Mouse (Mus musculus): ENCODE data around the gene Fam155a. TPM values are rescaled to one million over a fixed set of nuclear protein-coding genes. Genes with fewer than 3 reads are reported as not detected.

The Fam155a gene
- polyA plus RNA-seq, 1 experiment, result not detected

- Histone ChIP-seq H3ac (ENCODE audit: control insufficient read depth, insufficient read length) (no peak overlapping the region), H3K79me2 (ENCODE audit: control insufficient read depth, insufficient read depth) (no peaks in the 10 kb centered on the region), H3K36me3 (ENCODE audit: control insufficient read depth, insufficient read depth) (no peaks in the 10 kb centered on the region), H3K4me3 (no peak overlapping the region), H3K27me3 (ENCODE audit: control insufficient read depth, insufficient read depth, insufficient read length) (no peaks in the 10 kb centered on the region), H3K4me2 (ENCODE audit: low read depth) (no peak overlapping the region)
- TF ChIP-seq REST (IDR thresholded peaks at IDR 0.05; ENCODE audit: insufficient read depth, insufficient read length), result no peak
- no peak for TF ChIP-seq CEBPB (IDR thresholded peaks at IDR 0.05; ENCODE audit: insufficient read depth, poor library complexity, severe bottlenecking)
- no peak for TF ChIP-seq MAX (IDR thresholded peaks at IDR 0.05; ENCODE audit: low read depth)
- TF ChIP-seq MYOD1 (IDR thresholded peaks at IDR 0.05; ENCODE audit: control insufficient read depth in 1 of 3, insufficient read length in 2 of 3, low read depth in 2 of 3), result no peak
- no peak for TF ChIP-seq TCF12 (IDR thresholded peaks at IDR 0.05; ENCODE audit: insufficient read depth, poor library complexity, severe bottlenecking)
- no peak for TF ChIP-seq E2F4 (IDR thresholded peaks at IDR 0.05; ENCODE audit: insufficient read depth)
- no peak for TF ChIP-seq USF1 (IDR thresholded peaks at IDR 0.05; ENCODE audit: low read depth)
- no peak for TF ChIP-seq POLR2A (IDR thresholded peaks at IDR 0.05; ENCODE audit: insufficient read length, low read depth)
- TF ChIP-seq MYOG (IDR thresholded peaks at IDR 0.05; ENCODE audit: control insufficient read depth in 1 of 3, insufficient read depth in 1 of 3, insufficient read length in 2 of 3, low read depth in 2 of 3), result no peak
- no peak for TF ChIP-seq TCF3 (IDR thresholded peaks at IDR 0.05; ENCODE audit: insufficient read length, low read depth)
- no peak for TF ChIP-seq POLR2AphosphoS2 (IDR thresholded peaks at IDR 0.05; ENCODE audit: insufficient read length, low read depth)
- TF ChIP-seq SRF (IDR thresholded peaks at IDR 0.05; ENCODE audit: control insufficient read depth, insufficient read length, low read depth), result no peak
Observed at GRCm38 (mm10) chr8:9416189-9416588, 354.8 kb downstream of the Fam155a start.

- Histone ChIP-seq H3ac (ENCODE audit: control insufficient read depth, insufficient read length) (no peak overlapping the region), H3K4me3 (no peak overlapping the region), H3K36me3 (ENCODE audit: control insufficient read depth, insufficient read depth) (no peaks in the 10 kb centered on the region), H3K4me2 (ENCODE audit: low read depth) (no peak overlapping the region), H3K79me2 (ENCODE audit: control insufficient read depth, insufficient read depth) (no peaks in the 10 kb centered on the region), H3K27me3 (ENCODE audit: control insufficient read depth, insufficient read depth, insufficient read length) (no peaks in the 10 kb centered on the region)
- TF ChIP-seq MAX (IDR thresholded peaks at IDR 0.05; ENCODE audit: low read depth) (no peak), MYOD1 (IDR thresholded peaks at IDR 0.05; ENCODE audit: control insufficient read depth in 1 of 3, insufficient read length in 2 of 3, low read depth in 2 of 3) (no peak), MYOG (IDR thresholded peaks at IDR 0.05; ENCODE audit: control insufficient read depth in 1 of 3, insufficient read depth in 1 of 3, insufficient read length in 2 of 3, low read depth in 2 of 3) (no peak), E2F4 (IDR thresholded peaks at IDR 0.05; ENCODE audit: insufficient read depth) (no peak), SRF (IDR thresholded peaks at IDR 0.05; ENCODE audit: control insufficient read depth, insufficient read length, low read depth) (no peak), TCF3 (IDR thresholded peaks at IDR 0.05; ENCODE audit: insufficient read length, low read depth) (no peak), POLR2AphosphoS2 (IDR thresholded peaks at IDR 0.05; ENCODE audit: insufficient read length, low read depth) (no peak), CEBPB (IDR thresholded peaks at IDR 0.05; ENCODE audit: insufficient read depth, poor library complexity, severe bottlenecking) (no peak), REST (IDR thresholded peaks at IDR 0.05; ENCODE audit: insufficient read depth, insufficient read length) (no peak), TCF12 (IDR thresholded peaks at IDR 0.05; ENCODE audit: insufficient read depth, poor library complexity, severe bottlenecking) (no peak), USF1 (IDR thresholded peaks at IDR 0.05; ENCODE audit: low read depth) (no peak), POLR2A (IDR thresholded peaks at IDR 0.05; ENCODE audit: insufficient read length, low read depth) (no peak)
Observed at GRCm38 (mm10) chr8:9408480-9408879, 362.5 kb downstream of the Fam155a start.

DNA sequence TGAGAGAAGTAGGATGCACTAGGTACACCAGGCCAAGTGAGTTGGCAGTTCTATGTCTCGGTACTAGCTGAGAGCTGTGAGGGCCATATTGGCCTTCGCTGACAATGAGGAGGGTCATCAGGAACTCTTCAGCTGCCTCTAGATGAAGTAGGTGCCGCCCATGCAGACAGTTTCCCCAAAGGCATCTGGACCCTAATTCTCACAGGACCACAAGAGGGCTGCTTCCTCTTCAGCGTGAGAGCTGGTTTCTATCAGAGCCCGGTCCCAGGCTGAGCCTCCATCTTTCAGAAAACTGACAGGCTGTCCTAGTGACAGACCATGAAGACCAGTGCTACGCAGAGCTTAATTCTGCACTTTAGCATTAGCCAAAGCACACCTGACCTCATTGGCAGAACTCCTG lies 364.8 kb downstream of the Fam155a start:
- H3K4me2 ChIP-seq (ENCODE audit: low read depth), result no peak overlapping the region
- no peaks in the 10 kb centered on the region for H3K27me3 ChIP-seq (ENCODE audit: control insufficient read depth, insufficient read depth, insufficient read length)
- TF ChIP-seq CEBPB (IDR thresholded peaks at IDR 0.05; ENCODE audit: insufficient read depth, poor library complexity, severe bottlenecking) (no peak), USF1 (IDR thresholded peaks at IDR 0.05; ENCODE audit: low read depth) (no peak), TCF3 (IDR thresholded peaks at IDR 0.05; ENCODE audit: insufficient read length, low read depth) (no peak), E2F4 (IDR thresholded peaks at IDR 0.05; ENCODE audit: insufficient read depth) (no peak), POLR2A (IDR thresholded peaks at IDR 0.05; ENCODE audit: insufficient read length, low read depth) (no peak), SRF (IDR thresholded peaks at IDR 0.05; ENCODE audit: control insufficient read depth, insufficient read length, low read depth) (no peak), TCF12 (IDR thresholded peaks at IDR 0.05; ENCODE audit: insufficient read depth, poor library complexity, severe bottlenecking) (no peak), MYOD1 (IDR thresholded peaks at IDR 0.05; ENCODE audit: control insufficient read depth in 1 of 3, insufficient read length in 2 of 3, low read depth in 2 of 3) (no peak), REST (IDR thresholded peaks at IDR 0.05; ENCODE audit: insufficient read depth, insufficient read length) (no peak), POLR2AphosphoS2 (IDR thresholded peaks at IDR 0.05; ENCODE audit: insufficient read length, low read depth) (no peak), MYOG (IDR thresholded peaks at IDR 0.05; ENCODE audit: control insufficient read depth in 1 of 3, insufficient read depth in 1 of 3, insufficient read length in 2 of 3, low read depth in 2 of 3) (no peak), MAX (IDR thresholded peaks at IDR 0.05; ENCODE audit: low read depth) (no peak)
- no peaks in the 10 kb centered on the region for H3K79me2 ChIP-seq (ENCODE audit: control insufficient read depth, insufficient read depth)
- H3K36me3 ChIP-seq (ENCODE audit: control insufficient read depth, insufficient read depth), result no peaks in the 10 kb centered on the region
- no peak overlapping the region for H3ac ChIP-seq (ENCODE audit: control insufficient read depth, insufficient read length)
- H3K4me3 ChIP-seq, result no peak overlapping the region

- Histone ChIP-seq H3ac (ENCODE audit: control insufficient read depth, insufficient read length) (no peak overlapping the region), H3K36me3 (ENCODE audit: control insufficient read depth, insufficient read depth) (no peaks in the 10 kb centered on the region), H3K4me2 (ENCODE audit: low read depth) (no peak overlapping the region), H3K27me3 (ENCODE audit: control insufficient read depth, insufficient read depth, insufficient read length) (no peaks in the 10 kb centered on the region), H3K79me2 (ENCODE audit: control insufficient read depth, insufficient read depth) (no peaks in the 10 kb centered on the region), H3K4me3 (no peak overlapping the region)
- TF ChIP-seq REST (IDR thresholded peaks at IDR 0.05; ENCODE audit: insufficient read depth, insufficient read length), result no peak
- TF ChIP-seq MYOG (IDR thresholded peaks at IDR 0.05; ENCODE audit: control insufficient read depth in 1 of 3, insufficient read depth in 1 of 3, insufficient read length in 2 of 3, low read depth in 2 of 3), result no peak
- TF ChIP-seq TCF12 (IDR thresholded peaks at IDR 0.05; ENCODE audit: insufficient read depth, poor library complexity, severe bottlenecking), result no peak
- TF ChIP-seq MYOD1 (IDR thresholded peaks at IDR 0.05; ENCODE audit: control insufficient read depth in 1 of 3, insufficient read length in 2 of 3, low read depth in 2 of 3), result no peak
- TF ChIP-seq POLR2A (IDR thresholded peaks at IDR 0.05; ENCODE audit: insufficient read length, low read depth), result no peak
- no peak for TF ChIP-seq MAX (IDR thresholded peaks at IDR 0.05; ENCODE audit: low read depth)
- TF ChIP-seq CEBPB (IDR thresholded peaks at IDR 0.05; ENCODE audit: insufficient read depth, poor library complexity, severe bottlenecking), result no peak
- no peak for TF ChIP-seq POLR2AphosphoS2 (IDR thresholded peaks at IDR 0.05; ENCODE audit: insufficient read length, low read depth)
- TF ChIP-seq USF1 (IDR thresholded peaks at IDR 0.05; ENCODE audit: low read depth), result no peak
- no peak for TF ChIP-seq E2F4 (IDR thresholded peaks at IDR 0.05; ENCODE audit: insufficient read depth)
- TF ChIP-seq SRF (IDR thresholded peaks at IDR 0.05; ENCODE audit: control insufficient read depth, insufficient read length, low read depth), result no peak
- no peak for TF ChIP-seq TCF3 (IDR thresholded peaks at IDR 0.05; ENCODE audit: insufficient read length, low read depth)
Observed at GRCm38 (mm10) chr8:9404651-9405050, 366.3 kb downstream of the Fam155a start.

Data from myocyte (in vitro differentiated cells).